Mouse (Mus musculus) CD8-positive naive resting alpha-beta T cell, adult 2 months (primary cell): ENCODE data around the gene Ccdc181.

Experiments
- DNase-seq, 2 experiments: peaks; one replicate each; pipeline ENCODE4 v3.0.0; 2022; ENCODE audit warnings: low read depth in 2 of 2, low spot score in 2 of 2

The Ccdc181 gene

DNA sequence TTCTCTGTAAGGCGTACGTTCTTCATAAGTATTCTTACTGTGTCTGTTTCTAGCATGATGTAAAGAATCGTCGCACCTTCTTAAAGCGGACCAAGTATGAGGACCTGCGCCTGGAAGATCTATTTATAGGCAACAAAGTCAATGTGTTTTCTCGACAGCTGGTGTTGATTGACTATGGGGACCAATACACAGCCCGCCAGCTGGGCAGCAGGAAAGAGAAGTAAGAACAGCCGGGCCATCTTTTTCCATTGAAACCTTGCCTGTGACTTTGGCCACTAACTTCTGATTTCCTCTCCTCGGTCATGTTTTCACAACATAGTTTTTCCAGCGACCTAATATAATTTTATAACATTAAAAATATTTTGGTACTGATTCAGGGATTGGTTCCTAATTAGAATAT is 57.2 kb downstream of the Ccdc181 start:
- DNase-seq = no peak

DNA sequence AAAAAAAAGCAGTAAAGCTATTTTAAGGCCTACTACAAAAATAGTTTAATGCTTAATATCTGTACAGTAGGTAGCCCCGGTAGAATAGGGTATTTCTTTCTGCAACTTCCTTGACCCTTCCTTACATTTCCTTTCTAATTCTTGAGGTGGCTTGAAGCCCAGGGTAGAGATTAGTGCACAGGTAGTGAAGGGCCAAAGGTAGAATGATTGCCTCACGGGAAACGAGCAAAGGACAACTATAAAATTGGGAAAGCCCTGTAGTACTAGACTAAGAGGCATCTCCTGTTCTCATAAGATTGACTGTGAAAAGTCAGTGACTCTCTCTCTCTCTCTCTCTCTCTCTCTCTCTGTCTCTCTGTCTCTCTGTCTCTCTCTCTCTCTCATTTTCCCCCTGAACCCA is 60.0 kb downstream of the Ccdc181 start:
- DNase-seq = no peak

DNA sequence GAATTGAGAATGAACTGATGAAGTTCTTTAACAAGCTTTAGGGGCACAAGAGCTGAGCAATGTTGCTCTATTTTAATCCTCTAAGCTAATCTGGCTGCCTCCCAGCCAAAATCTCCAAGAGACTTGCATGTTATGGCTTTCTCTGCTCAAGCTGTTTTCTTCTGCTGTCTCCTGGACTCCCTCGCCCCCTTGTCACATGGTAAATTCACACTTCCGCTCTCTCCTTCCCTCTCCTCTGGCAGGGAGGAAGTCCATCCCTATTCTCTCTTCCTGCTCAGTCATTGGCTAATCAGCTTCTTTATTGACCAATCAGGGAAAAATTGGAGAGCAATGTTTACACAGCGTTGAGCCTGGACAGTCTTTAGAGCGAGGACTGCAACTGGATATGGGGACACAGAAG is 60.5 kb downstream of the Ccdc181 start:
- DNase-seq = no peak
